Mouse (Mus musculus) heart, postnatal 0 days (tissue): ENCODE results near the gene Amdhd2. TPM values are rescaled to one million over a fixed set of nuclear protein-coding genes. Genes with fewer than 3 reads are reported as not detected.
"Not testable (repeated sequence)": the region's sequence is repeated elsewhere in the genome, so short reads cannot be mapped to it uniquely, and the experiment has no call there.

Experiments
- ATAC-seq: fragments of 200-750 bp; cut with Nextera tagmentation; 2 replicates; pipeline ENCODE4 v1.8.0; 2017; ENCODE audit warnings: low read depth, moderate number of reproducible peaks, moderate library complexity; ENCODE audit not compliant: insufficient read depth
- DNase-seq: peaks from one replicate; pipeline ENCODE4 v3.0.0-alpha.2; 2016; ENCODE audit warnings: low spot score
- H3K27ac ChIP-seq: fragments of 300-500 bp; sonication (generic); 2 replicates; pipeline ENCODE4 v1.5.1; 2014; ENCODE audit warnings: low read depth, mild to moderate bottlenecking
- H3K27me3 ChIP-seq: fragments of 300-500 bp; sonication (generic); 2 replicates; pipeline ENCODE4 v1.6.1; 2014; ENCODE audit warnings: low read length, mixed read lengths; ENCODE audit not compliant: control insufficient read depth, insufficient read depth
- H3K36me3 ChIP-seq: fragments of 300-500 bp; sonication (generic); replicated peaks from 2 replicates; pipeline ENCODE4 v1.6.1; 2014; ENCODE audit warnings: low read length, mixed read lengths; ENCODE audit not compliant: control insufficient read depth, insufficient read depth
- H3K4me1 ChIP-seq: fragments of 300-500 bp; sonication (generic); 2 replicates; pipeline ENCODE4 v1.6.1; 2014; ENCODE audit warnings: antibody characterized with exemption; ENCODE audit not compliant: control insufficient read depth, insufficient read depth
- H3K4me2 ChIP-seq: fragments of 300-500 bp; sonication (generic); 2 replicates; pipeline ENCODE4 v1.6.1; 2014; ENCODE audit warnings: low read depth, mild to moderate bottlenecking, low read length, moderate library complexity
- H3K4me3 ChIP-seq: fragments of 300-500 bp; sonication (generic); 2 replicates; pipeline ENCODE4 v1.5.1; 2014; ENCODE audit warnings: low read depth, low read length
- H3K9ac ChIP-seq: fragments of 300-500 bp; sonication (generic); replicated peaks from 2 replicates; pipeline ENCODE4 v1.6.1; 2014; ENCODE audit warnings: low read depth, low read length, mixed read lengths
- H3K9me3 ChIP-seq: fragments of 300-500 bp; sonication (generic); replicated peaks from 2 replicates; pipeline ENCODE4 v1.6.1; 2016; ENCODE audit warnings: low read length; ENCODE audit not compliant: control insufficient read depth
- CTCF ChIP-seq: IDR thresholded peaks from 2 replicates; pipeline ENCODE4 v1.5.1; 2016; ENCODE audit warnings: antibody characterized with exemption, control low read depth, low read depth
- EP300 ChIP-seq: IDR thresholded peaks from 2 replicates; pipeline ENCODE4 v1.6.1; 2016; ENCODE audit warnings: antibody characterized with exemption, low read depth
- WGBS: fragments of 180-500 bp; shearing (Covaris S2); extraction: QIAGEN DNeasy Blood & Tissue Kit; methylation state at CpG from one replicate; pipeline ENCODE4 v1.1.7; 2014; 5-methylcytosine and 5-hydroxymethylcytosine counted together
- polyA plus RNA-seq: library from polyadenylated mRNA; unstranded; fragments of >200 nt; fragmentation: Nextera tagmentation; extraction: Ambion mirVana; gene quantifications from 2 replicates; pipeline ENCODE4 v1.2.1, GENCODE M21; 2015
- total RNA-seq: library from RNA; depleted of rRNA; stranded (reverse); fragments of >200 nt; gene quantifications from 2 replicates; pipeline ENCODE4 v1.2.3, GENCODE M21; 2014; ENCODE audit warnings: low replicate concordance

Gene Amdhd2
- total and polyA plus RNA-seq, 2 experiments from 2014 or later, result 24.4 to 33.7 TPM

DNA sequence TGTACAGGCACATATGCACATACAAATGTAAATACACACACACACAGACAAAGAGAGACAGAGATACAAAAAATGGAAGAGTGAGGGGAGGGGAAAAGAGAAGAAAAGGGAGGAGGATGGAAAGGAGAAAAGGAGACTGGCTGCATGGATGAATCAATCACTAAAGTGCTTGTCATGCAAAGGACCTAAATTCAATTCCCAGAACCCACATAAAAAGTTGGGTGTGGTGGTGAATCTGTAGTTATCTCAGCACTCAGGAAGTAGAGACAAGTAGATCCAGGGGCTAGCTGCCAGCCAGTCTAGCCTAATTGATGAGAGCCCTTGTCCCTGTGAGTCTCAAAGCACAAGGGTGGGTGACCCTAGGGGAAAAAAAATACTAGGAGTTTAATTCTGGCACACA, 29.5 kb downstream of the Amdhd2 start:
- Histone ChIP-seq H3K36me3 (no peaks in the 10 kb centered on the region), H3K4me1 (peaks cover 21% of the 10 kb centered on the region), H3K9me3 (no peaks in the 10 kb centered on the region), H3K27me3 (no peaks in the 10 kb centered on the region), H3K9ac (no peak overlapping the region), H3K27ac (no peak overlapping the region), H3K4me2 (no peak overlapping the region), H3K4me3 (no peak overlapping the region)
- TF ChIP-seq EP300 (no peak), CTCF (no peak)
- ATAC-seq, result no peak
- DNase-seq, result no peak

DNA sequence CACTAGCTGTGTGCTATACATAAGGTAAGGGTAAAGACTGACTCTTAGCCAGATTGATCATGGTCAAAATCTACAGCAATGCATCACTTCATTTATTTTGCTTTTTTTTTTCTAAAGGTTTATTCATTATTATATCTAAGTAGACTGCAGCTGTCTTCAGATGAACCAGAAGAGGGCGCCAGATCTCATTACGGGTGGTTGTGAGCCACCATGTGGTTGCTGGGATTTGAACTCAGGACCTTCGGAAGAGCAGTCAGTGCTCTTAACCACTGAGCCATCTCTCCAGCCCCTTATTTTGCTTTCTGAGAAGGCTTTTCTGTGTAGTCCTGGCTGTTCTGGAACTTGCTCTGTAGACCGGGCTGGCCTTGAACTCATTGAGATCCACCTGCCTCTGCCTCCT, 30.6 kb downstream of the Amdhd2 start:
- not testable (repeated sequence) for H3K27ac ChIP-seq, H3K4me3 ChIP-seq, H3K9me3 ChIP-seq, ATAC-seq, DNase-seq, H3K36me3 ChIP-seq, H3K4me2 ChIP-seq, H3K9ac ChIP-seq, H3K27me3 ChIP-seq
- 82% methylated on average over 4 of the region's 4 CpGs for WGBS
- H3K4me1 ChIP-seq, result peaks cover 21% of the 10 kb centered on the region

DNA sequence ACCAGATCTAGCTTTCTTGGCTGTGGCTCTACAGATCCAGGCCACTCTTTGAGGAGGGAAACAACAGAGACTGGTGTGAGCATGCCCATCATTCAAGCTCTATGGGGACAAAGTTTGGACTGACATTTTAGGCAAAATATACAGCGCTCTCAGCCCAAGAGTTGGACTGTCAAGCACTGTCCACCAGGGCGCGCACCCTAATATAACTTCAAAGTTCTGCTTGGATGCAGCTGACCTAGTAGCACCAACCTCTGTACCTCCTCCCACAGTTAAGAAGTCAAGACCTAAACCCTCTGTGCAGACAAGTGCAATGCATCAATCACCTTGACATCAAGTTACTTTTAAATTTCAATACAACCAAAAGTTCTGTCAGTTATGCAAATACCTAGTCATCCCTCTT, 32.0 kb downstream of the Amdhd2 start:
- ATAC-seq (no peak), DNase-seq (no peak)
- Histone ChIP-seq H3K27me3 (no peaks in the 10 kb centered on the region), H3K9me3 (no peaks in the 10 kb centered on the region), H3K4me2 (no peak overlapping the region), H3K4me1 (peaks cover 15% of the 10 kb centered on the region; the same call in 1 of the 2 replicates), H3K27ac (no peak overlapping the region), H3K9ac (no peak overlapping the region), H3K4me3 (no peak overlapping the region), H3K36me3 (no peaks in the 10 kb centered on the region)
- TF ChIP-seq CTCF (no peak), EP300 (no peak)
- WGBS, result 89% methylated on average over 3 of the region's 3 CpGs

DNA sequence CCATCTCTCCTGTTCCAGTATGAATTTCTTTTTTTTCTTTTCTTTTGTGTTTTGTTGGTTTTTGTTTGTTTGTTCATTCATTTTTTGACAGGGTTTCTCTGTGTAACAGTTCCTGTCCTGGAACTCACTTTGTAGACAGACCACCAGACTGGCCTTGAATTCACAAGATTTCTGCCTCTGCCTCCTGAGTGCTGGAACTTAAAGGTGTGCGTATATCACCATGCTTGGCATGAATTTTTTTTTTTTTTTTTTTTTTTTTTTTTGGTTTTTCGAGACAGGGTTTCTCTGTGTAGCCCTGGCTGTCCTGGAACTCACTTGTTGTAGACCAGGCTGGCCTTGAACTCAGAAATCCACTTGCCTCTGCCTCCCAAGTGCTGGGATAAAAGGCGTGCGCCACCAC, 34.3 kb downstream of the Amdhd2 start:
- H3K9ac ChIP-seq, H3K9me3 ChIP-seq, H3K4me2 ChIP-seq, H3K27me3 ChIP-seq, H3K27ac ChIP-seq, H3K4me3 ChIP-seq, DNase-seq, H3K36me3 ChIP-seq, ATAC-seq: not testable (repeated sequence)
- H3K4me1 ChIP-seq, result peaks cover 11% of the 10 kb centered on the region; the same call in 1 of the 2 replicates
- WGBS, result 89% methylated on average over 4 of the region's 4 CpGs

DNA sequence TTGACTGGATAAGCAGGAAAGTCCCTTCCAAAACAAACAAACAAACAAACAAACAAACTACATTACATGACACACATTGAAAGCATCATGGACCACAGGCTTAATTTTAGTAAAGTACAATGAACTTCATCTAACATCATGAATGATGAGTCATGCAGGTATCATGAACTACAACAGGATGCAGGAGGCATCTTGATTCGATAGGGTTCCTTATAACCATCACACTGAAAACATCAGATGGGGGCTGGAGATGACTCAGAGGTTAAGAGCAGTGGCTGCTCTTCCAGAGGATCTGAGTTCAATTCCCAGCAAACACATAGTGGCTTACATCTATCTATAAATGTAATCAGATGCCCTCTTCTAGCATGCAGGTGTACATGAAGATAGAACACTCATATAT, 36.0 kb downstream of the Amdhd2 start:
- no peak overlapping the region for H3K9ac ChIP-seq
- TF ChIP-seq CTCF (no peak), EP300 (no peak)
- H3K9me3 ChIP-seq, result no peaks in the 10 kb centered on the region
- WGBS, result 82% methylated on average over 1 of the region's 1 CpGs
- H3K4me3 ChIP-seq, result no peak overlapping the region
- H3K4me1 ChIP-seq, result peaks cover 4% of the 10 kb centered on the region; the same call in 1 of the 2 replicates
- H3K27me3 ChIP-seq, result no peaks in the 10 kb centered on the region
- DNase-seq (no peak), ATAC-seq (no peak)
- no peak overlapping the region for H3K4me2 ChIP-seq
- H3K36me3 ChIP-seq, result no peaks in the 10 kb centered on the region
- H3K27ac ChIP-seq, result no peak overlapping the region

DNA sequence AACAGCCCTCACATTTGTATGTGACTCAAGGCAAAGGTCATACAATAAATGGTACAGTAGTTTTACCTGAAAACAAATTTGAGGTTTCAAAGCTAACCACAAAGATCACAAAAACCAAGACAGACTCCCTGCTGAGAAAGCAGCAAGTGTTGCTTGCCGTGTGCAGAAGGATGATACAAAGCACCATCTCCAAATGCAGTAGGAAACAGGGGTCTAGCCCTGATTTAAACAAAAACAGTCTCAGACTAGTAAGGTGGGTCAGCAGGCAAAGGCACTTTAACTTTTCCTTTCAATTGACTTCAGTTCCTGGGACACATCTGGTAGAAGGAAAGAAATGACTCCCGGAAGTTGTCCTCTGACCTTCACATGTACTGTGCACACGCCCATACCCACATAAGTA, 36.8 kb downstream of the Amdhd2 start:
- Histone ChIP-seq H3K27ac (no peak overlapping the region), H3K9me3 (no peaks in the 10 kb centered on the region), H3K9ac (no peak overlapping the region), H3K4me1 (peaks cover 4% of the 10 kb centered on the region; the same call in 1 of the 2 replicates), H3K36me3 (no peaks in the 10 kb centered on the region), H3K4me3 (no peak overlapping the region), H3K4me2 (no peak overlapping the region), H3K27me3 (no peaks in the 10 kb centered on the region)
- no peak for ATAC-seq
- no peak for DNase-seq
- TF ChIP-seq EP300 (no peak), CTCF (no peak)
- WGBS, result 76% methylated on average over 3 of the region's 3 CpGs
